Mouse (Mus musculus): ENCODE results near the gene Hist1h2ad. TPM values are rescaled to one million over a fixed set of nuclear protein-coding genes. Genes with fewer than 3 reads are reported as not detected.
A peak's percentile ranks its signal among the peaks of the same experiment; 100 is the strongest.
"Not testable (repeated sequence)": the region's sequence is repeated elsewhere in the genome, so short reads cannot be mapped to it uniquely, and the experiment has no call there.

Gene Hist1h2ad
- polyA plus RNA-seq, 1 experiment from 2014 or later, result 3.0 TPM

DNA sequence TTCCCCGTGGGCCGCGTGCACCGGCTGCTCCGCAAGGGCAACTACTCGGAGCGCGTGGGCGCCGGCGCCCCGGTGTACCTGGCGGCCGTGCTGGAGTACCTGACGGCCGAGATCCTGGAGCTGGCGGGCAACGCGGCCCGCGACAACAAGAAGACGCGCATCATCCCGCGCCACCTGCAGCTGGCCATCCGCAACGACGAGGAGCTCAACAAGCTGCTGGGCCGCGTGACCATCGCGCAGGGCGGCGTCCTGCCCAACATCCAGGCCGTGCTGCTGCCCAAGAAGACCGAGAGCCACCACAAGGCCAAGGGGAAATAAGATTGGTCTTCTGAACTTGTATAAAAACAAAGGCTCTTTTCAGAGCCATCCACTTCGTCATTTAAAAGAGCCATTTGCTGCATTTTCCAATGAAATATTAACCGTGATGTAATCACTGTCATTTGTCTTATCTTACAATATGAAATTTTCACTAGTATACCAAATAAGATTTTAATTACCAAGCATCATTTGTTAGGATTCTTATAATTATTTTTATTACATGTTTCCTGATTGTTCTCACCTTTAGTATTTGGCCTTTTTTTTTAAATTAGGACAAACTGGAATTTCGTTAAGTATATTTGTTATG, 477 bp downstream of the Hist1h2ad start:
- H3K9ac ChIP-seq, result peak overlapping the region; percentile 66
- not testable (repeated sequence) for H3K27me3 ChIP-seq

DNA sequence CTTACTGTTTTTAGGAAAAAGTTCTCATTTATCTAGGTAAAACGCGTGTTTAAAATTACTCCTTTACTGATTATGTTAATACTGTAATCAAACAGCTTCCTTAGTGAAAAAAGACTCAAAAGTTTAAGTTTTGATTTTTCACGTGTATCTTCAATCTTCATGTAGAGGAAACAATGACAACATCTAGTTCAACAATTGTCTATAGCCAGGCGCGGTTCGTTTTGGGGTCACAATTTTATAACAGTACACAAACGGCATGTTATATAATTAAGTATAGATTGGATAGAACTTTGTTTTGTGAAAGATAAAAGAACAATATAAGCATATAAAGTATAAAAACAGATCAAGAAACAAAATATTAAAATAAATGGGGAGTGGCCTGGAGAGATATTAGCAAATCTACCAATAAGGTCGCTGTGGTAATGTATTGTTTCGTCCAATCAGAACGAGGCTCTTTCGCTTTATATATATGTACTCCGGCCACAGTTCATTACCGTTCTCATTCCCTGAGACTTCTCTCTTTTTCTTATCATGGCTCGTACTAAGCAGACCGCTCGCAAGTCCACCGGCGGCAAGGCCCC, 1.2 kb downstream of the Hist1h2ad start, which contains the start of gene Hist1h3d:
Gene Hist1h3d (plus strand): TSS at position 493 of the 581 bp plus-strand sequence.
- Histone ChIP-seq H3K4me3 (peak within 1 kb of the TSS; percentile 52), H3K36me3 (no peaks in the 10 kb centered on the region), H3K27me3 (no peaks in the 10 kb centered on the region), H3K4me1 (peaks cover 31% of the 10 kb centered on the region), H3K27ac (peak within 1 kb of the TSS; percentile 88), H3K4me2 (replicated peaks) (peak within 1 kb of the TSS; percentile 70), H3K9me3 (no peaks in the 10 kb centered on the region), H3K9ac (peak within 1 kb of the TSS; percentile 79)
- 0% methylated on average over 18 of the region's 18 CpGs for WGBS
- peak; percentile 60 for ATAC-seq (ENCODE audit: low FRiP score, low read depth)

More for the DNA sequence above, 477 bp downstream of the Hist1h2ad start:
- Histone ChIP-seq H3K4me1 (peaks cover 35% of the 10 kb centered on the region), H3K4me3 (peak overlapping the region; percentile 53), H3K4me2 (replicated peaks) (peak overlapping the region; percentile 61), H3K27ac (peak overlapping the region; percentile 88)
- not testable (repeated sequence) for H3K36me3 ChIP-seq; H3K9me3 ChIP-seq; ATAC-seq (ENCODE audit: low FRiP score, low read depth)
- 0% methylated on average over 12 of the region's 39 CpGs for WGBS

DNA sequence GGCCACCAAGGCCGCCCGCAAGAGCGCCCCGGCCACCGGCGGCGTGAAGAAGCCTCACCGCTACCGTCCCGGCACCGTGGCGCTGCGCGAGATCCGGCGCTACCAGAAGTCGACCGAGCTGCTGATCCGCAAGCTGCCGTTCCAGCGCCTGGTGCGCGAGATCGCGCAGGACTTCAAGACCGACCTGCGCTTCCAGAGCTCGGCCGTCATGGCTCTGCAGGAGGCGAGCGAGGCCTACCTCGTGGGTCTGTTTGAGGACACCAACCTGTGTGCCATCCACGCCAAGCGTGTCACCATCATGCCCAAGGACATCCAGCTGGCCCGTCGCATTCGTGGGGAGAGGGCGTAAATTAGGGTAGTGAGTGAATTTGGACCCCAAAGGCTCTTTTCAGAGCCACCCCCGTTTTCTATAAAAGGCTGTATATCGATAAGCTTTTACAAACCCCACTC, 1.7 kb downstream of the Hist1h2ad start:
- ATAC-seq (ENCODE audit: low FRiP score, low read depth); H3K27me3 ChIP-seq; H3K36me3 ChIP-seq; H3K9me3 ChIP-seq: not testable (repeated sequence)
- Histone ChIP-seq H3K4me2 (replicated peaks) (peak overlapping the region; percentile 70), H3K9ac (peak overlapping the region; percentile 79), H3K4me3 (peak overlapping the region; percentile 52), H3K27ac (peak overlapping the region; percentile 87), H3K4me1 (peaks cover 32% of the 10 kb centered on the region)
- WGBS, result under 1% methylated on average over 13 of the region's 40 CpGs

DNA sequence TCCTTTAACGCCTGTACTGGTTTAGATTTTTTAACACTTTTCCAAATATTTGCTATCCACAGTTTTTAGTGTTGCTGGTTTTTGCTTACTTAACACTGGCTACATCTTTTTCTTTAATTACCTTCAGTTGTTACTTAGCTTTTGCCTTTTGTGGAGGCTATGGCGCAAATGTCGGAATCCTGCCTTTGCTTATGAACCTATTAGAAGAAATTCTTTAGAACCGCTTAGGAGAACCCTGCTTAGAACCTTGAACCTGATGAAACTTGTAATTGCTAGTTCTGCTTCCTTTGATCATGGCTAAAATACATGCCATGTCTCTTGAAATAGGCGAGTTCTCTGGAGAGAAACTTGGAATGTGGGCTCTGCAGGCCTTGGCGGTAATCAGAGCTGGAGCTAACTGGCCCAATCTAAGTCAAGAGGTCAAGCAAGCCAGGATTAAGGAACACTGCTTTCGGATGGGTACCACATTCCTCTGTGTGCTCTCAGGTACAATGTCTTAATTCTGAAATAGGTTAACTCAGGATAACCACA, 2.2 kb downstream of the Hist1h2ad start:
- Histone ChIP-seq H3K4me2 (replicated peaks) (peak overlapping the region; percentile 70), H3K4me1 (peaks cover 34% of the 10 kb centered on the region), H3K27ac (peak overlapping the region; percentile 87), H3K27me3 (no peaks in the 10 kb centered on the region), H3K4me3 (peak overlapping the region; percentile 52), H3K36me3 (no peaks in the 10 kb centered on the region), H3K9ac (peak overlapping the region; percentile 79), H3K9me3 (no peaks in the 10 kb centered on the region)
- no peak for ATAC-seq (ENCODE audit: low FRiP score, low read depth)
- 4% methylated on average over 7 of the region's 7 CpGs for WGBS

DNA sequence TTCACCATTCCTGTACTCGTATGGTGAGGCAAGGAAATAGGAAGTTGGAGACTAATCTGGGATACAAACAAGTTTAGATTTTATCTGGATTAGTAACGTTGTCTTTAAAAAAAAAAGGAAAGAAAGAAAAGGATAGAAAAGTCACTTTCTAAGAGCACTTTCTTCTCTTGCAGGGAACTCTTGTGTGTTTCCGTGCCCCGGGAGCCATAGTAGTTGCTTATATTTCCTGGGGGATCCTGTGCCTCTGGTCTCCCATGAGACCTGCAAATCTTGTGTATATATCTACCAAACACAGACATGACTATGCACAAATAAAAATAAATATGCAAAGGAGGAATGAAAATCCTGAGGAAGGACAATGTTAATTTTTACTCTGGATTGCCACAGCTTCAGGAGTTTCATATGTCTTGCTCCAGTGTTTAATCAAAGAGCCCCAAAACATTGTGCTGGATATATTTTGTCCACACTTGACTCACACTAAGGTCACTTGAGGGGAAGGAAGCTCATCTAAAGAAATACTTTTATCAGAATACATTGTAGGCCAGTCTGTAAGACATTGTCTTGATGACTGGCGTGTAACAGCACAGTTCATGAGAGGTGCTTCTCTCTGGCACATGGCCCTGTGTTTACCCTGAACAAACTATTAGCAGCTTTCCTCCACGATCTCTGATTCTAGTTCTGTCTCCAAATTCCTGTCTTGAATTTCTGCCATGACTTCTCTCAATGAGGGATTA, 2.9 kb downstream of the Hist1h2ad start:
- no peaks in the 10 kb centered on the region for H3K27me3 ChIP-seq
- peak overlapping the region; percentile 79 for H3K9ac ChIP-seq
- no peak for ATAC-seq (ENCODE audit: low FRiP score, low read depth)

DNA sequence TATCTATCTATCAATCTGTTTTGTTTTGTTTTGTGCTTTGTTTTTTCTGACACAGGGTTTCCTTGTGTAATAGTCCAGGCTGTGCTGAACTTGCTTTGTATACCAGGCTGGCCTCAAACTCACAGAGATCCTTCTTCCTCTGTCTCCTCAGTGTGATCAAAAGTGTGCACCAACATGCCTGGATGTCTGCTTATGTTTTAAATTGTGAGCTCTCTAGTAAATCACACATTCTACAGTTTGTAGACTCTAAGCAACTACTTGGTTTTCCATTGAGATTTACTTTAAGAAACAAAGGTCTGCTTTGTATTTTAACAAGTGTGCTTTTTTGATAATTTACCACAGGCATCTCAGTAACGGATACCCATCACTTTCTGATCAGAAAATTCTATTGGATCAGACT, 3.7 kb downstream of the Hist1h2ad start:
- Histone ChIP-seq H3K4me1 (peaks cover 35% of the 10 kb centered on the region), H3K4me2 (replicated peaks) (no peak overlapping the region), H3K27ac (no peak overlapping the region), H3K36me3 (no peaks in the 10 kb centered on the region), H3K9ac (no peak overlapping the region), H3K9me3 (no peaks in the 10 kb centered on the region), H3K4me3 (no peak overlapping the region), H3K27me3 (no peaks in the 10 kb centered on the region)
- 88% methylated on average over 1 of the region's 1 CpGs for WGBS
- ATAC-seq (ENCODE audit: low FRiP score, low read depth), result no peak

More for the DNA sequence above, 2.9 kb downstream of the Hist1h2ad start:
- peaks cover 35% of the 10 kb centered on the region for H3K4me1 ChIP-seq
- WGBS, result 51% methylated on average over 6 of the region's 6 CpGs
- peak overlapping the region; percentile 52 for H3K4me3 ChIP-seq
- H3K9me3 ChIP-seq, result no peaks in the 10 kb centered on the region
- H3K4me2 ChIP-seq (replicated peaks), result peak overlapping the region; percentile 70
- H3K36me3 ChIP-seq, result no peaks in the 10 kb centered on the region
- peak overlapping the region; percentile 87 for H3K27ac ChIP-seq

DNA sequence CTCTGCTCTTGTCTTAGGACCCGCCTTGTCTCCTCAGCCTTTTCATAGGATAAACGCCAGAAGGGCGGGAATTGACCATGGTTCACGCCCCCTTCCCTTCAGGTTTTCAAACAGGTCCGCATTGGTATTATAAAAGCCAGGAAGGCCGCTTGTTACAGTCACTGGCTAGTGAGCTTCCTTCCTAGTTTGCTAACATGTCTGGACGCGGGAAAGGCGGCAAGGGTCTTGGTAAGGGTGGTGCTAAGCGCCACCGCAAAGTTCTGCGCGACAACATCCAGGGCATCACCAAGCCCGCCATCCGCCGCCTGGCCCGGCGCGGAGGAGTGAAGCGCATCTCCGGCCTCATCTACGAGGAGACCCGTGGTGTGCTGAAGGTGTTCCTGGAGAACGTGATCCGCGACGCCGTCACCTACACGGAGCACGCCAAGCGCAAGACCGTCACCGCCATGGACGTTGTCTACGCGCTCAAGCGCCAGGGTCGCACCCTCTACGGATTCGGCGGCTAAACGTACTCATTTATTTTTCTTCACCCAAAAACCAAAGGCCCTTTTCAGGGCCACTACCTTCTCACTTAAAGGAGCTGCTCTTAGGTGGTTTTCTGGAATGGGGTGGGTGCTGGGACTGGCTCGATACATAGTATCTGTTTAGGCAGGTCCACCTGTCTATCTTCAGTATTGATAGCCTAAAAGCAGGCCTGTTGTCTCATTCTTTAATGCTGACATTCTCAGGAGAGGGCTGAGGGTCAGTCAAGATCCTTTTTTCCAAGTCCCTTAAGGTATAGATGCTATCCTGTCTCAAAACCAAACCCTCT, 7.4 kb downstream of the Hist1h2ad start, which contains the start of gene Hist1h4d:
Gene Hist1h4d (plus strand): TSS at position 191 of the 811 bp plus-strand sequence.
- peak; percentile 90 for ATAC-seq (ENCODE audit: low FRiP score, low read depth)
- Histone ChIP-seq H3K4me1 (peaks cover 42% of the 10 kb centered on the region), H3K9ac (peak within 1 kb of the TSS; percentile 79), H3K27me3 (no peaks in the 10 kb centered on the region), H3K36me3 (no peaks in the 10 kb centered on the region), H3K4me2 (replicated peaks) (peak within 1 kb of the TSS; percentile 87), H3K9me3 (no peaks in the 10 kb centered on the region), H3K27ac (peak within 1 kb of the TSS; percentile 92), H3K4me3 (peak within 1 kb of the TSS; percentile 58)
- WGBS, result under 1% methylated on average over 43 of the region's 43 CpGs

DNA sequence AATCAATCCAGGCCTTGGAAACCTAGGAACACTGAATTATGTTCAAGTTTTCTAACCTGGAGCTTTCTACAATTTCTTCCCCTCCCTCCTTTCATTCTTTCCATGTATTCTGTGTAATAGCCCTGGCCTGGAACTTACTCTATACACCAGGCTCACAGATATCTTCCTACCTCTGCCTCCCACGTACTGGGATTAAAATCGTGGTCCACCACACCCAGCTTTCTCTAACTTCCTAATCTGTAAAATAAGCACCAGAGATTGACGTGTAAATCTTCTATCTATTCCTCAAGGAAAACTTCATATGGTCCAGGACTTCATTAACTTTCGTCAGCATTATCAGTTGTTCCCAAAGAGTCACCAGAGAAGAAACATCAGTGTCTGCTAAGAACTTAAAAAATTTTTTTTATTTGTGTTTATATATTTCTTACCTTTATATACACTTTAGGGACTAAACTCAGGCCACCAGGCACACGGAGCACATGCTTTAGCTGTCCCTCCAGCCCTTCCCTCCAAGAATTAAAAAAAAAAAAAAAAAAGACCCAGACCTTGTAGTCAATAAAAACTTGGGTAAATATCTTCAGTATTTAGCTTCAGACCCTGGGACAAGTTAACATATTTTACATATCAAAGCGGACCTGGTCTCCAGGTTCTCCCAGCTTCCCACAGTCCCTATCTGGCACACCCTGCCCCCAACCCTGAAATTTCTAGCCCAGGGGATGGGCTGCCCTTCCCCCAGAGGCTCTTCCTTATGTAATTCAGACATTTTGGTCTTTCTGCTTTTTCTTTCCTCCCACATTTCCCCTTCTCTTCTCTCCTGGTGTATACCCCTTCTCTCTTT, 8.3 kb downstream of the Hist1h2ad start:
- no peaks in the 10 kb centered on the region for H3K36me3 ChIP-seq
- H3K27ac ChIP-seq, result peak overlapping the region; percentile 92
- peak overlapping the region; percentile 58 for H3K4me3 ChIP-seq
- H3K4me1 ChIP-seq, result peaks cover 37% of the 10 kb centered on the region
- H3K27me3 ChIP-seq, result no peaks in the 10 kb centered on the region
- no peaks in the 10 kb centered on the region for H3K9me3 ChIP-seq
- no peak for ATAC-seq (ENCODE audit: low FRiP score, low read depth)
- peak overlapping the region; percentile 79 for H3K9ac ChIP-seq
- H3K4me2 ChIP-seq (replicated peaks), result peak overlapping the region; percentile 87
- 11% methylated on average over 6 of the region's 6 CpGs for WGBS

DNA sequence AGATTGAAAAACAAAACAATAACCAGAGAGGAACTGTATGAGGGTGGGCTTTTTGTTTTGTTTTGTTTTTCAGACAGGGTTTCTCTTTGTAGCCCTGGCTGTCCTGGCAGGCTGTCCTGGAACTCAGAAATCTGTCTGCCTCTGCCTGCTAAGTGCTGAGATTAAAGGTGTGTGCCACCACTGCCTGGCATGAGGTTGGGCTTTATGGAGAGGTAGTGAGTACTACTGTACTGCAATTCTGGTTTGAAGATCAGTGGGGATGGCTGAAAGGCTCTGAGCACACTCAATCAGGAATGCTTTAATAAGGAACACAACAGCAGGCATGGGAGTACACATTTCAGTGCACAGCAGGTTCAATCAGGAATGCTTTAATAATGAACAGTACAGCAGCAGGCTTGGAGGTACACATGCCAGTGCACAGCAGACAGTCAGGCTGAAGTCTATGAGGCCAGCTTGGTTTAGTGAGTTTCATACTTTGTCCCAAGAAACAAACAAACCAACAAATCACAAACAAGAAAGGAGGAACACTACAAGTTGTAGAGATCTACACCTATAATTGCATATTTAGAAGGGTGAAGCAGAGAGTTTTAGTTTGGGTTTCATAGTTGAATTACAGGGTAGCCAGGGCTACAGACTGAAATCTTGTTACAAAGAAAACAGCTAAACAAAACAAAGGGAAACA, 9.3 kb downstream of the Hist1h2ad start:
- peak overlapping the region; percentile 87 for H3K4me2 ChIP-seq (replicated peaks)
- peaks cover 37% of the 10 kb centered on the region for H3K4me1 ChIP-seq
- 0 out of 2 replicates have a peak overlapping the region, but pooled peaks have one; percentile 19 for H3K9ac ChIP-seq
- H3K36me3 ChIP-seq, result no peaks in the 10 kb centered on the region
- no peaks in the 10 kb centered on the region for H3K9me3 ChIP-seq
- no peak for ATAC-seq (ENCODE audit: low FRiP score, low read depth)
- H3K4me3 ChIP-seq, result peak overlapping the region; percentile 19; the same call in 1 of the 2 replicates
- H3K27ac ChIP-seq, result peak overlapping the region; percentile 92
- H3K27me3 ChIP-seq, result no peaks in the 10 kb centered on the region

DNA sequence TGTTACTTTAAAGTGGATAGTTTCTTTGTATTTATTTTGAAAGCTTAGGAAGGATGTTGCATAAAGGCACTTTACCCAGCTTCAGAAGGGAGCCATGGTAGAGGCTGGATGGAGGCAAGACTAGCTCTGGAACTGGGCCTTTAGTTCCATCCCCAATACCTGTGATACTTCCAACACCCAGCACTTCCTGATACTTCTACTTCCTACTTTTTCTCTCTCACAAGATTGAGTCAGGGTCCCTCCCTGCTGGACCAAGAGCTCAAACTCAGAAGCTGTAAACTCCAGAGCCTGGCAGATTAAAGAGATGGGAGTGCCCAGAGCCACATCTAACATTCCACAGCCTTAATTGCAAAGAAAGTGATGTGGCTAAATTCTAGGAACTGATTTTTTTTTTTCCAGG, 10.2 kb downstream of the Hist1h2ad start:
- Histone ChIP-seq H3K4me2 (replicated peaks) (peak overlapping the region; percentile 80), H3K9ac (peak overlapping the region; percentile 72), H3K4me1 (peaks cover 37% of the 10 kb centered on the region), H3K36me3 (no peaks in the 10 kb centered on the region), H3K27ac (peak overlapping the region; percentile 92), H3K4me3 (peak overlapping the region; percentile 48), H3K27me3 (no peaks in the 10 kb centered on the region), H3K9me3 (no peaks in the 10 kb centered on the region)
- ATAC-seq (ENCODE audit: low FRiP score, low read depth), result no peak
